15 mouse cellular contexts compared by ENCODE assay signal in genomic region chr14:94898667-94899281, GRCm38 (mm10).
DNase-seq lines count a peak whose midpoint lies in the region; ATAC-seq lines count a peak whose summit lies in the region.
"Had no signal": no experiment of that assay in that cellular context is flagged by ENCODE, and none has a peak within 500 bp of the region (broad histone marks: within the 10 kb centered on the region; RNA-seq: fewer than 3 reads in every experiment).

No protein-coding gene starts in this region.

- 14% methylated on average over 6 of the region's 6 CpGs for WGBS in hindbrain, embryonic 16.5 days

- no peak overlapping the region for H3K4me3 ChIP-seq in hindbrain, embryonic 16.5 days (ENCODE audit: low read length)
- H3K4me3 ChIP-seq: heart, adult 2 months; liver, embryonic 15.5 days had no signal

- no peaks in the 10 kb centered on the region for H3K4me1 ChIP-seq in hindbrain, embryonic 16.5 days (ENCODE audit: control insufficient read depth, insufficient read depth, low read depth, low read length)
- H3K4me1 ChIP-seq: liver, embryonic 15.5 days had no signal

- 0 out of 2 replicates have a peak, but pooled peaks have one; percentile 52 for ATAC-seq in hindbrain, embryonic 16.5 days

- H3K9me3 ChIP-seq in hindbrain, embryonic 16.5 days (ENCODE audit: control insufficient read depth, low read length): no peaks in the 10 kb centered on the region
- H3K9me3 ChIP-seq: liver, embryonic 15.5 days had no signal

- no peak overlapping the region for H3K27ac ChIP-seq in hindbrain, embryonic 16.5 days (ENCODE audit: low read depth, low read length)
- H3K27ac ChIP-seq: heart, adult 2 months; liver, embryonic 15.5 days; macrophage had no signal

- DNase-seq in embryo, embryonic 10 days (ENCODE audit: low spot score): peak; percentile 26
- DNase-seq in embryo, embryonic 9.5 days (ENCODE audit: extremely low spot score): no peak
- DNase-seq in embryo, embryonic 10.5 days (ENCODE audit: low spot score): peak; percentile 36
- DNase-seq in neural tube, embryonic 10.5 days (ENCODE audit: extremely low spot score, low spot score): peak; percentile 18
- DNase-seq in adrenal gland, postnatal 14 days: no peak
- DNase-seq in lung, postnatal 4 days: no peak
- no peak for DNase-seq in right cerebral cortex, postnatal 4 days
- DNase-seq: cerebellum, adult 18-20 months; heart, adult 2 months; heart, postnatal 14 days; kidney, adult 9 months; right cerebral cortex, postnatal 14 days had no signal

- no peaks in the 10 kb centered on the region for H3K36me3 ChIP-seq in hindbrain, embryonic 16.5 days (ENCODE audit: control insufficient read depth, insufficient read depth, low read length)
- H3K36me3 ChIP-seq: liver, embryonic 15.5 days had no signal

- H3K27me3 ChIP-seq in hindbrain, embryonic 16.5 days (replicated peaks; ENCODE audit: control insufficient read depth, insufficient read depth, low read length): no peaks in the 10 kb centered on the region
- H3K27me3 ChIP-seq: liver, embryonic 15.5 days had no signal

- H3K4me2 ChIP-seq in hindbrain, embryonic 16.5 days (ENCODE audit: low read length): peak overlapping the region; percentile 16
- H3K4me2 ChIP-seq: liver, embryonic 15.5 days had no signal

- no peak overlapping the region for H3K9ac ChIP-seq in hindbrain, embryonic 16.5 days (ENCODE audit: low read depth, low read length)
- H3K9ac ChIP-seq: liver, embryonic 15.5 days had no signal

Comparison
In these comparisons a context has a peak if more than half of its experiments do, and no peak if none do; other contexts are left out.
1. DNase-seq: peak in embryo, embryonic 10 days (single experiment), embryo, embryonic 10.5 days (single experiment) and neural tube, embryonic 10.5 days (single experiment); none in embryo, embryonic 9.5 days (single experiment), adrenal gland, postnatal 14 days (single experiment), lung, postnatal 4 days (0 of 2) and right cerebral cortex, postnatal 4 days (single experiment).